Mouse (Mus musculus): ENCODE results near the gene Snap91. TPM values are rescaled to one million over a fixed set of nuclear protein-coding genes. Genes with fewer than 3 reads are reported as not detected.
A peak's percentile ranks its signal among the peaks of the same experiment; 100 is the strongest.

Snap91 gene
- polyA plus RNA-seq, 1 experiment from 2014 or later, result 1.1 TPM

- ATAC-seq (ENCODE audit: insufficient read depth) (no peak), DNase-seq (no peak)
- Histone ChIP-seq H3K9ac (no peak overlapping the region), H3K36me3 (ENCODE audit: insufficient read depth) (no peaks in the 10 kb centered on the region), H3K4me1 (ENCODE audit: insufficient read depth) (no peaks in the 10 kb centered on the region), H3K4me2 (no peak overlapping the region), H3K27ac (ENCODE audit: low read depth) (no peak overlapping the region), H3K27me3 (ENCODE audit: insufficient read depth, low read length) (no peaks in the 10 kb centered on the region), H3K9me3 (ENCODE audit: low read depth, low read length) (no peaks in the 10 kb centered on the region), H3K4me3 (ENCODE audit: low read depth, low read length) (no peak overlapping the region)
- 51% methylated on average over 7 of the region's 7 CpGs for WGBS
- TF ChIP-seq CTCF (IDR thresholded peaks at IDR 0.05; ENCODE audit: low read depth), result no peak
These were observed 103.1 kb downstream of the Snap91 start for GRCm38 (mm10) chr9:86777309-86777708.

- DNase-seq, result no peak
These were observed 105.1 kb downstream of the Snap91 start for GRCm38 (mm10) chr9:86775374-86775773.

GRCm38 (mm10) chr9:86773996-86774395 is 106.5 kb downstream of the Snap91 start:
- no peak for ATAC-seq (ENCODE audit: insufficient read depth)
- Histone ChIP-seq H3K4me3 (ENCODE audit: low read depth, low read length) (no peak overlapping the region), H3K27me3 (ENCODE audit: insufficient read depth, low read length) (no peaks in the 10 kb centered on the region), H3K9me3 (ENCODE audit: low read depth, low read length) (no peaks in the 10 kb centered on the region), H3K36me3 (ENCODE audit: insufficient read depth) (no peaks in the 10 kb centered on the region), H3K9ac (no peak overlapping the region), H3K27ac (ENCODE audit: low read depth) (no peak overlapping the region), H3K4me2 (no peak overlapping the region), H3K4me1 (ENCODE audit: insufficient read depth) (no peaks in the 10 kb centered on the region)
- 55% methylated on average over 8 of the region's 8 CpGs for WGBS
- no peak for DNase-seq
- TF ChIP-seq CTCF (IDR thresholded peaks at IDR 0.05; ENCODE audit: low read depth), result no peak

More at GRCm38 (mm10) chr9:86775374-86775773, 105.1 kb downstream of the Snap91 start:
- no peak for ATAC-seq (ENCODE audit: insufficient read depth)
- H3K9me3 ChIP-seq (ENCODE audit: low read depth, low read length), result no peaks in the 10 kb centered on the region
- H3K9ac ChIP-seq, result no peak overlapping the region
- no peak for TF ChIP-seq CTCF (IDR thresholded peaks at IDR 0.05; ENCODE audit: low read depth)
- H3K4me2 ChIP-seq, result no peak overlapping the region
- no peaks in the 10 kb centered on the region for H3K36me3 ChIP-seq (ENCODE audit: insufficient read depth)
- H3K4me3 ChIP-seq (ENCODE audit: low read depth, low read length), result no peak overlapping the region
- H3K27ac ChIP-seq (ENCODE audit: low read depth), result no peak overlapping the region
- 90% methylated on average over 6 of the region's 6 CpGs for WGBS
- H3K4me1 ChIP-seq (ENCODE audit: insufficient read depth), result no peaks in the 10 kb centered on the region
- H3K27me3 ChIP-seq (ENCODE audit: insufficient read depth, low read length), result no peaks in the 10 kb centered on the region

GRCm38 (mm10) chr9:86772897-86773296 is 107.6 kb downstream of the Snap91 start:
- WGBS, result 80% methylated on average over 3 of the region's 3 CpGs
- TF ChIP-seq CTCF (IDR thresholded peaks at IDR 0.05; ENCODE audit: low read depth), result no peak

GRCm38 (mm10) chr9:86766991-86767390 is 113.5 kb downstream of the Snap91 start:
- ATAC-seq (ENCODE audit: insufficient read depth) (peak; percentile 71), DNase-seq (peak; percentile 43)
- no peaks in the 10 kb centered on the region for H3K27me3 ChIP-seq (ENCODE audit: insufficient read depth, low read length)
- 34% methylated on average over 10 of the region's 10 CpGs for WGBS
- no peaks in the 10 kb centered on the region for H3K36me3 ChIP-seq (ENCODE audit: insufficient read depth)
- no peak overlapping the region for H3K9ac ChIP-seq
- H3K9me3 ChIP-seq (ENCODE audit: low read depth, low read length), result no peaks in the 10 kb centered on the region
- H3K4me3 ChIP-seq (ENCODE audit: low read depth, low read length), result no peak overlapping the region
- 0 out of 2 replicates have a peak overlapping the region, but pooled peaks have one; percentile 18 for H3K4me2 ChIP-seq
- no peaks in the 10 kb centered on the region for H3K4me1 ChIP-seq (ENCODE audit: insufficient read depth)
- TF ChIP-seq CTCF (IDR thresholded peaks at IDR 0.05; ENCODE audit: low read depth), result no peak
- H3K27ac ChIP-seq (ENCODE audit: low read depth), result no peak overlapping the region

More at GRCm38 (mm10) chr9:86772897-86773296, 107.6 kb downstream of the Snap91 start:
- no peaks in the 10 kb centered on the region for H3K27me3 ChIP-seq (ENCODE audit: insufficient read depth, low read length)
- no peaks in the 10 kb centered on the region for H3K9me3 ChIP-seq (ENCODE audit: low read depth, low read length)
- H3K4me3 ChIP-seq (ENCODE audit: low read depth, low read length), result no peak overlapping the region
- no peak overlapping the region for H3K27ac ChIP-seq (ENCODE audit: low read depth)
- no peak overlapping the region for H3K9ac ChIP-seq
- H3K36me3 ChIP-seq (ENCODE audit: insufficient read depth), result no peaks in the 10 kb centered on the region
- H3K4me1 ChIP-seq (ENCODE audit: insufficient read depth), result no peaks in the 10 kb centered on the region
- ATAC-seq (ENCODE audit: insufficient read depth), result no peak
- H3K4me2 ChIP-seq, result no peak overlapping the region
- DNase-seq, result no peak

GRCm38 (mm10) chr9:86764002-86764401 is 116.5 kb downstream of the Snap91 start:
- Histone ChIP-seq H3K27me3 (ENCODE audit: insufficient read depth, low read length) (no peaks in the 10 kb centered on the region), H3K36me3 (ENCODE audit: insufficient read depth) (no peaks in the 10 kb centered on the region), H3K9ac (no peak overlapping the region), H3K4me1 (ENCODE audit: insufficient read depth) (no peaks in the 10 kb centered on the region), H3K4me2 (no peak overlapping the region), H3K27ac (ENCODE audit: low read depth) (no peak overlapping the region), H3K4me3 (ENCODE audit: low read depth, low read length) (no peak overlapping the region), H3K9me3 (ENCODE audit: low read depth, low read length) (no peaks in the 10 kb centered on the region)
- TF ChIP-seq CTCF (IDR thresholded peaks at IDR 0.05; ENCODE audit: low read depth), result no peak
- no peak for ATAC-seq (ENCODE audit: insufficient read depth)
- DNase-seq, result no peak
- 42% methylated on average over 2 of the region's 2 CpGs for WGBS

GRCm38 (mm10) chr9:86762477-86763376 is 117.7 kb downstream of the Snap91 start:
- H3K4me1 ChIP-seq (ENCODE audit: insufficient read depth), result no peaks in the 10 kb centered on the region
- H3K9me3 ChIP-seq (ENCODE audit: low read depth, low read length), result no peaks in the 10 kb centered on the region
- no peak overlapping the region for H3K27ac ChIP-seq (ENCODE audit: low read depth)
- H3K36me3 ChIP-seq (ENCODE audit: insufficient read depth), result no peaks in the 10 kb centered on the region
- 28% methylated on average over 8 of the region's 8 CpGs for WGBS
- no peak overlapping the region for H3K4me2 ChIP-seq
- no peaks in the 10 kb centered on the region for H3K27me3 ChIP-seq (ENCODE audit: insufficient read depth, low read length)
- H3K9ac ChIP-seq, result no peak overlapping the region
- DNase-seq (peak; percentile 16), ATAC-seq (ENCODE audit: insufficient read depth) (0 out of 2 replicates have a peak, but pooled peaks have one; percentile 42)
- no peak overlapping the region for H3K4me3 ChIP-seq (ENCODE audit: low read depth, low read length)
- TF ChIP-seq CTCF (IDR thresholded peaks at IDR 0.05; ENCODE audit: low read depth), result no peak

All from lung, embryonic 14.5 days (tissue).